Mouse (Mus musculus) liver, embryonic 15.5 days (tissue): ENCODE measurements around the gene Nos1. TPM values are rescaled to one million over a fixed set of nuclear protein-coding genes. Genes with fewer than 3 reads are reported as not detected.

Experiments
- ATAC-seq: fragments of 200-750 bp; cut with Nextera tagmentation; 2 replicates; pipeline ENCODE4 v1.8.0; 2017; ENCODE audit warnings: moderate number of reproducible peaks, mild to moderate bottlenecking, moderate library complexity; ENCODE audit not compliant: insufficient read depth
- H3K27ac ChIP-seq: fragments of 300-500 bp; sonication (generic); replicated peaks from 2 replicates; pipeline ENCODE4 v1.5.1; 2015; ENCODE audit warnings: mild to moderate bottlenecking, inconsistent platforms
- H3K27me3 ChIP-seq: fragments of 300-500 bp; sonication (generic); 2 replicates; pipeline ENCODE4 v1.6.1; 2015; ENCODE audit warnings: mild to moderate bottlenecking, inconsistent platforms
- H3K36me3 ChIP-seq: fragments of 300-500 bp; sonication (generic); replicated peaks from 2 replicates; pipeline ENCODE4 v1.6.1; 2015; ENCODE audit warnings: moderate library complexity, mild to moderate bottlenecking, inconsistent platforms
- H3K4me1 ChIP-seq: fragments of 300-500 bp; sonication (generic); replicated peaks from 2 replicates; pipeline ENCODE4 v1.6.1; 2015; ENCODE audit warnings: inconsistent platforms
- H3K4me2 ChIP-seq: fragments of 300-500 bp; sonication (generic); 2 replicates; pipeline ENCODE4 v1.6.1; 2015; ENCODE audit warnings: moderate library complexity, mild to moderate bottlenecking, inconsistent platforms
- H3K4me3 ChIP-seq: fragments of 300-500 bp; sonication (generic); replicated peaks from 2 replicates; pipeline ENCODE4 v1.5.1; 2015; ENCODE audit warnings: mild to moderate bottlenecking, inconsistent platforms
- H3K9ac ChIP-seq: fragments of 300-500 bp; sonication (generic); 2 replicates; pipeline ENCODE4 v1.6.1; 2015; ENCODE audit warnings: moderate library complexity, mild to moderate bottlenecking, inconsistent platforms
- H3K9me3 ChIP-seq: fragments of 300-500 bp; sonication (generic); replicated peaks from 2 replicates; pipeline ENCODE4 v1.6.1; 2016; ENCODE audit warnings: inconsistent platforms
- WGBS: fragments of 180-500 bp; shearing (Covaris S2); methylation state at CpG from one replicate; pipeline ENCODE4 v1.1.7; 2015; ENCODE audit warnings: mixed read lengths; ENCODE audit not compliant: insufficient replicate concordance; 5-methylcytosine and 5-hydroxymethylcytosine counted together
- polyA plus RNA-seq: library from polyadenylated mRNA; unstranded; fragments of >200 nt; fragmentation: Nextera tagmentation; extraction: Ambion mirVana; gene quantifications from 2 replicates; pipeline ENCODE4 v1.2.1, GENCODE M21; 2015

Gene Nos1
- polyA plus RNA-seq, 1 experiment from 2014 or later = 0.07 TPM

DNA sequence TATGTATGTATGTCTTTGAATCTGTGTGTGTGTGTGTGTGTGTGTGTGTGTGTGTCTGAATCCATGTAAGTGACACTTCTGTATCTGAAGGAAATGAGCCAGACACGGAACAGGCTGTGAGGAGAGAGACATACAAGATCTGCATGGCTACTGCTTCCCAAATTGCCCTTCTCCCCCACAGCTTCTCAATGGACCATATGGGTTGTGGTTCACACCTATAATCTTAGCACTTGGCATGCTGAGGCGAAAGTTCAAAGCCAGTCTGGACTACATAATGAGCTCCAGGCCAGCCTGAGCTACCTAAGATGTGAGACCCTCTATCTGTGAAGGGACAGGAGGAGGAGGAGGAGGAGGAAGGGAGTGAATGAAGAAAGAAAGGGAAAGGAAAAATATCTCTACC, 151.4 kb downstream of the Nos1 start:
- no peak overlapping the region for H3K27ac ChIP-seq
- H3K9me3 ChIP-seq = no peaks in the 10 kb centered on the region
- WGBS = 58% methylated on average over 2 of the region's 2 CpGs

DNA sequence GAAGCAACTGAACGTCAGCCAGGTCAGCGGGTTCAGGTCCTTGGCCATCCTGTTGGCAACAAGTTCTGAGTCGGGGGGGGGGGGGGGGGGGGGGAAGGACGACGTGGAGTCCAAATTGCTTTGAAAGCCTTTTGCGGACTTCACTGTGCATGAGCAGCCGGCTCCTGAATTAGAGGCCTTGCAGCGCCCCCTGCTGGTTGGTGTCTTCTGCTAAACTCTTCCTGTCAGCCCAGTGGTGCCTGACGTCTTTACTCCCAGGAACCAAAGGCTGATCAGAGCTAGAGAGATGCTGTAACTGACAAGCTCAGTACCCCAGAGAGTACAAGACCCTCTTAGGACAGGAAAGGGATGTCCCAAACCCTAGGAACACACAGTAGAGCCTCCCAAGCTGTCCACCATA, 152.0 kb downstream of the Nos1 start:
- Histone ChIP-seq H3K4me3 (no peak overlapping the region), H3K9me3 (no peaks in the 10 kb centered on the region), H3K4me1 (no peaks in the 10 kb centered on the region), H3K4me2 (no peak overlapping the region), H3K9ac (no peak overlapping the region), H3K27ac (no peak overlapping the region), H3K27me3 (no peaks in the 10 kb centered on the region; the same call in 1 of the 2 replicates), H3K36me3 (no peaks in the 10 kb centered on the region)
- WGBS = 3% methylated on average over 9 of the region's 9 CpGs
- no peak for ATAC-seq

More for the DNA sequence above, 151.4 kb downstream of the Nos1 start:
- ATAC-seq = no peak
- Histone ChIP-seq H3K9ac (no peak overlapping the region), H3K27me3 (no peaks in the 10 kb centered on the region; the same call in 1 of the 2 replicates), H3K4me3 (no peak overlapping the region), H3K4me2 (no peak overlapping the region), H3K4me1 (no peaks in the 10 kb centered on the region), H3K36me3 (no peaks in the 10 kb centered on the region)

DNA sequence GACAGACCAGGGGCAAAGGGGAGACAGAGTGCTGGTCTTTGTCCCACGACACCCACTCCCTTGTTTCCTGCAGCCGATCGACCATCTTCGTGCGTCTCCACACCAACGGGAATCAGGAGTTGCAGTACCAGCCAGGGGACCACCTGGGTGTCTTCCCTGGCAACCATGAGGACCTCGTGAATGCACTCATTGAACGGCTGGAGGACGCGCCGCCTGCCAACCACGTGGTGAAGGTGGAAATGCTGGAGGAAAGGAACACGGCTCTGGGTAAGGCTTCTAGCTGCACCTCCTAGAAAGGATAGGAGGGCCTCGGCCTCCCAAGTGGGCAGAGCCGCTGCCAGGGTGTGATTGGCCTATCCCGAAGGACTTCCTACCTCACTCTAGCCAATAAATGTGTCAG, 155.5 kb downstream of the Nos1 start:
- Histone ChIP-seq H3K4me3 (no peak overlapping the region), H3K27ac (no peak overlapping the region), H3K4me1 (0 out of 2 replicates have a peak, but pooled peaks cover 4% of the 10 kb centered on the region), H3K9ac (no peak overlapping the region), H3K9me3 (no peaks in the 10 kb centered on the region), H3K36me3 (no peaks in the 10 kb centered on the region), H3K27me3 (no peaks in the 10 kb centered on the region), H3K4me2 (no peak overlapping the region)
- no peak for ATAC-seq
- WGBS = 48% methylated on average over 16 of the region's 16 CpGs

GRCm38 (mm10) chr5:117937186-117937585, 156.4 kb downstream of the Nos1 start:
- no peak overlapping the region for H3K27ac ChIP-seq
- H3K27me3 ChIP-seq = no peaks in the 10 kb centered on the region
- no peak overlapping the region for H3K4me3 ChIP-seq
- H3K9me3 ChIP-seq = no peaks in the 10 kb centered on the region
- no peaks in the 10 kb centered on the region for H3K36me3 ChIP-seq
- 48% methylated on average over 3 of the region's 3 CpGs for WGBS
- no peak overlapping the region for H3K9ac ChIP-seq
- H3K4me1 ChIP-seq = 0 out of 2 replicates have a peak, but pooled peaks cover 4% of the 10 kb centered on the region
- no peak overlapping the region for H3K4me2 ChIP-seq
- no peak for ATAC-seq

DNA sequence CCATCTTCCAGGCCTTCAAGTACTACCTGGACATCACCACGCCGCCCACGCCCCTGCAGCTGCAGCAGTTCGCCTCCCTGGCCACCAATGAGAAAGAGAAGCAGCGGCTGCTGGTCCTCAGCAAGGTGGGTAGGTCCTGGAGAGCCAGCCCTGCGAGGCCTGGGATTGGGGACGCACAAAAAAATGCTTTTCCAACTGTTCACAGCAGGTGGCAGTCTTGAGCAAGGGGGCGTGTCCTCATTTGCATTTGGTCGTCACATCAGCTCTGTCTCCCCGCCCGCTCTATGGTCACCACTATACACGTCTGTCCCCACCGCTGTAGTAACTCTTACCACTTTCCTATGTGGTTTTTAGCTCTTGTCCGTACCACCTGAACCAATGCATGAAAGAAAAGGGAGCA, 157.3 kb downstream of the Nos1 start:
- Histone ChIP-seq H3K9ac (no peak overlapping the region), H3K9me3 (no peaks in the 10 kb centered on the region), H3K27ac (no peak overlapping the region), H3K36me3 (no peaks in the 10 kb centered on the region), H3K4me1 (0 out of 2 replicates have a peak, but pooled peaks cover 4% of the 10 kb centered on the region), H3K4me3 (0 out of 2 replicates have a peak overlapping the region, but pooled peaks have one; percentile 20), H3K4me2 (peak overlapping the region; percentile 53), H3K27me3 (no peaks in the 10 kb centered on the region)
- peak; percentile 22; the same call in 1 of the 2 replicates for ATAC-seq
- WGBS = 9% methylated on average over 14 of the region's 14 CpGs

- no peak for ATAC-seq
- Histone ChIP-seq H3K27ac (no peak overlapping the region), H3K4me1 (0 out of 2 replicates have a peak, but pooled peaks cover 4% of the 10 kb centered on the region), H3K36me3 (no peaks in the 10 kb centered on the region), H3K4me3 (no peak overlapping the region), H3K27me3 (no peaks in the 10 kb centered on the region), H3K9me3 (no peaks in the 10 kb centered on the region), H3K4me2 (no peak overlapping the region), H3K9ac (no peak overlapping the region)
- 69% methylated on average over 8 of the region's 8 CpGs for WGBS
These were observed 158.6 kb downstream of the Nos1 start for GRCm38 (mm10) chr5:117939402-117939801.

GRCm38 (mm10) chr5:117941552-117941951, 160.7 kb downstream of the Nos1 start:
- 0 out of 2 replicates have a peak, but pooled peaks cover 4% of the 10 kb centered on the region for H3K4me1 ChIP-seq
- no peak overlapping the region for H3K27ac ChIP-seq
- no peaks in the 10 kb centered on the region for H3K36me3 ChIP-seq
- H3K4me2 ChIP-seq = no peak overlapping the region
- no peak overlapping the region for H3K4me3 ChIP-seq
- WGBS = 68% methylated on average over 3 of the region's 3 CpGs
- H3K9me3 ChIP-seq = no peaks in the 10 kb centered on the region
- ATAC-seq = no peak
- H3K27me3 ChIP-seq = no peaks in the 10 kb centered on the region
- no peak overlapping the region for H3K9ac ChIP-seq

- Histone ChIP-seq H3K4me3 (no peak overlapping the region), H3K36me3 (no peaks in the 10 kb centered on the region), H3K9ac (no peak overlapping the region), H3K27ac (no peak overlapping the region), H3K27me3 (no peaks in the 10 kb centered on the region), H3K9me3 (no peaks in the 10 kb centered on the region), H3K4me2 (no peak overlapping the region), H3K4me1 (no peaks in the 10 kb centered on the region)
- no peak for ATAC-seq
- 16% methylated on average over 4 of the region's 4 CpGs for WGBS
These were observed 165.8 kb downstream of the Nos1 start for GRCm38 (mm10) chr5:117946605-117947004.

DNA sequence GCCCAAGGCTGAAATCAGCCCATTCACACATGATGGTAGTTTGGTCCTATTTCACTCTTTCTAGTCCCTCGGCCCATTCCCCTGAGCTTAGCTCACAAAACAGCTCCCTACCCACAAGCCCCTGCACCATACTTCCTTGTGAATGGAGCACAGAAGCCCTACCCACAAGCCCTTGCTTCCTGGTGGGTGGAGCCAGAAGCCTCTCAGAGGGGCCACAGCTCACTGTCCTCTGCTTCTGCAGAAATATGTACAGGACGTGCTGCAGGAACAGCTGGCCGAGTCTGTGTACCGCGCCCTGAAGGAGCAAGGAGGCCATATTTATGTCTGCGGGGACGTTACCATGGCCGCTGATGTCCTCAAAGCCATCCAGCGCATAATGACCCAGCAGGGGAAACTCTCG, 168.6 kb downstream of the Nos1 start:
- Histone ChIP-seq H3K9me3 (no peaks in the 10 kb centered on the region), H3K4me2 (no peak overlapping the region), H3K27me3 (no peaks in the 10 kb centered on the region), H3K36me3 (no peaks in the 10 kb centered on the region), H3K27ac (no peak overlapping the region), H3K9ac (no peak overlapping the region), H3K4me3 (no peak overlapping the region), H3K4me1 (no peaks in the 10 kb centered on the region)
- 74% methylated on average over 10 of the region's 10 CpGs for WGBS
- ATAC-seq = no peak

- Histone ChIP-seq H3K4me3 (no peak overlapping the region), H3K9me3 (no peaks in the 10 kb centered on the region), H3K9ac (no peak overlapping the region), H3K27me3 (no peaks in the 10 kb centered on the region), H3K4me2 (no peak overlapping the region), H3K4me1 (peaks cover 2% of the 10 kb centered on the region; the same call in 1 of the 2 replicates), H3K36me3 (no peaks in the 10 kb centered on the region), H3K27ac (no peak overlapping the region)
- no peak for ATAC-seq
- WGBS = 35% methylated on average over 12 of the region's 12 CpGs
These were observed 173.1 kb downstream of the Nos1 start for GRCm38 (mm10) chr5:117953893-117954292.

DNA sequence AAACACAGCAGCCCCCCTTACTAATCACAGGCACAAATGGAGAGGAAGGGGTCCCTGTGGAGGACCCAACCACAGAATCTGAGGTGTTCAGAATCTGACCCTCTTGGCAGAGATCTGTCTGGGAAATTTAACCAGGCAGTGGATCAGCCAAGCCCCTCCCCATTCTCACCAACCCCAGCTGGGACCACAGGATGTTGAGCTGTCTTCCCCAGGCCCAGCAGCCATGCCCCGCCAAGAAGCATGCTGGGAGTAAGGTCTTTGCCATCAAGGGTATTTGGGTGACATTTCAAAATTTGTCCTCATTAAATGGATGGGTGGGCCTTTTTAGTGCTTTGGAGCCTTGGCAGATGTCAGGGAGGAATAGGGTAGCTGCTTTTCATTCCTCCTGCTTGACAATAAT, 173.6 kb downstream of the Nos1 start:
- no peak overlapping the region for H3K4me2 ChIP-seq
- 56% methylated on average over 1 of the region's 1 CpGs for WGBS
- H3K27me3 ChIP-seq = no peaks in the 10 kb centered on the region
- H3K27ac ChIP-seq = no peak overlapping the region
- H3K36me3 ChIP-seq = no peaks in the 10 kb centered on the region
- H3K9ac ChIP-seq = no peak overlapping the region
- no peaks in the 10 kb centered on the region for H3K9me3 ChIP-seq
- no peak overlapping the region for H3K4me3 ChIP-seq
- no peak for ATAC-seq
- peaks cover 2% of the 10 kb centered on the region; the same call in 1 of the 2 replicates for H3K4me1 ChIP-seq
